Mouse (Mus musculus) liver, embryonic 14.5 days (tissue): ENCODE measurements around the gene Myh7.

Experiments
- CTCF ChIP-seq: IDR thresholded peaks from 2 replicates; pipeline ENCODE4 v1.5.1; 2016; ENCODE audit warnings: antibody characterized with exemption, low read depth, control low read depth
- EP300 ChIP-seq: IDR thresholded peaks from 2 replicates; pipeline ENCODE4 v1.6.1; 2016; ENCODE audit warnings: antibody characterized with exemption, low read depth

DNA sequence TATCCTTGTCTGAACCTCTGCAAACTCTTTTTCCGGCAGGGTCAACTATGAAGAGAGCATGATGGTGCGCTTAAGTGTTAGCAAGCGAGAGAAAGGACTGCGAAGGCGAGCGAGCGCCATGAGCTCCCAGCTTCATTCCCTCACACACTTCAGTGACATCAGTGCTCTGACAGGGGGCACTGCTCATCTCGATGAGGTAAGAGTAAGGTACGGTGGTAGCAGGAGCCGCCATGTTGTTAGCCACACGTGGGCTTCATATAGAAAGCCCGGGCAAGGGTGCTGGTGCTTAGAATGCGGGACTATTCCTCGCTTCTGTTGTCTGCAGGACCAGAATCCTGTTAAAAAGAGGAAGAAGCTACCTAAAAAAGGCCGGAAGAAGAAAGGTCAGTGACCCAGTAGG, 28.6 kb upstream of the Myh7 start:
- no peak for TF ChIP-seq CTCF
- no peak for TF ChIP-seq EP300
